Mouse (Mus musculus) limb, embryonic 11.5 days (tissue): ENCODE results near the gene Ankrd55. TPM values are rescaled to one million over a fixed set of nuclear protein-coding genes. Genes with fewer than 3 reads are reported as not detected.

Experiments used
- ATAC-seq: fragments of 200-750 bp; cut with Nextera tagmentation; 2 replicates; pipeline ENCODE4 v1.8.0; 2017; ENCODE audit warnings: low read depth; ENCODE audit not compliant: insufficient number of reproducible peaks, low FRiP score, low TSS enrichment
- DNase-seq: peaks from one replicate; pipeline ENCODE4 v3.0.0-alpha.2; 2015; ENCODE audit warnings: low spot score
- H3K27ac ChIP-seq: fragments of 300-500 bp; sonication (generic); replicated peaks from 2 replicates; pipeline ENCODE4 v1.5.1; 2014; ENCODE audit warnings: low read depth, mild to moderate bottlenecking, low read length
- H3K27me3 ChIP-seq: fragments of 300-500 bp; sonication (generic); 2 replicates; pipeline ENCODE4 v1.6.1; 2014; ENCODE audit warnings: mild to moderate bottlenecking, low read length, mixed read lengths; ENCODE audit not compliant: control insufficient read depth, insufficient read depth
- H3K36me3 ChIP-seq: fragments of 300-500 bp; sonication (generic); 2 replicates; pipeline ENCODE4 v1.6.1; 2014; ENCODE audit warnings: mild to moderate bottlenecking, low read length, moderate library complexity, mixed read lengths; ENCODE audit not compliant: control insufficient read depth, insufficient read depth
- H3K4me1 ChIP-seq: fragments of 300-500 bp; sonication (generic); 2 replicates; pipeline ENCODE4 v1.6.1; 2014; ENCODE audit warnings: low read length, mixed read lengths; ENCODE audit not compliant: control insufficient read depth, insufficient read depth
- H3K4me2 ChIP-seq: fragments of 300-500 bp; sonication (generic); 2 replicates; pipeline ENCODE4 v1.6.1; 2014; ENCODE audit warnings: low read depth, mild to moderate bottlenecking, moderate library complexity; ENCODE audit not compliant: severe bottlenecking
- H3K4me3 ChIP-seq: fragments of 300-500 bp; sonication (generic); 2 replicates; pipeline ENCODE4 v1.5.1; 2014; ENCODE audit warnings: low read depth, low read length
- H3K9ac ChIP-seq: fragments of 300-500 bp; sonication (generic); 2 replicates; pipeline ENCODE4 v1.6.1; 2014; ENCODE audit warnings: mild to moderate bottlenecking, low read length
- H3K9me3 ChIP-seq: fragments of 300-500 bp; sonication (generic); 2 replicates; pipeline ENCODE4 v1.6.1; 2016; ENCODE audit warnings: low read length; ENCODE audit not compliant: control insufficient read depth
- WGBS: fragments of 180-500 bp; shearing (Covaris S2); extraction: QIAGEN DNeasy Blood & Tissue Kit; methylation state at CpG from one replicate; pipeline ENCODE4 v1.1.7; 2014; 5-methylcytosine and 5-hydroxymethylcytosine counted together
- polyA plus RNA-seq: library from polyadenylated mRNA; unstranded; fragments of >200 nt; fragmentation: Nextera tagmentation; extraction: Ambion mirVana; gene quantifications from 2 replicates; pipeline ENCODE4 v1.2.1, GENCODE M21; 2014

The Ankrd55 gene
- polyA plus RNA-seq, 1 experiment from 2014 or later: 0.20 TPM

DNA sequence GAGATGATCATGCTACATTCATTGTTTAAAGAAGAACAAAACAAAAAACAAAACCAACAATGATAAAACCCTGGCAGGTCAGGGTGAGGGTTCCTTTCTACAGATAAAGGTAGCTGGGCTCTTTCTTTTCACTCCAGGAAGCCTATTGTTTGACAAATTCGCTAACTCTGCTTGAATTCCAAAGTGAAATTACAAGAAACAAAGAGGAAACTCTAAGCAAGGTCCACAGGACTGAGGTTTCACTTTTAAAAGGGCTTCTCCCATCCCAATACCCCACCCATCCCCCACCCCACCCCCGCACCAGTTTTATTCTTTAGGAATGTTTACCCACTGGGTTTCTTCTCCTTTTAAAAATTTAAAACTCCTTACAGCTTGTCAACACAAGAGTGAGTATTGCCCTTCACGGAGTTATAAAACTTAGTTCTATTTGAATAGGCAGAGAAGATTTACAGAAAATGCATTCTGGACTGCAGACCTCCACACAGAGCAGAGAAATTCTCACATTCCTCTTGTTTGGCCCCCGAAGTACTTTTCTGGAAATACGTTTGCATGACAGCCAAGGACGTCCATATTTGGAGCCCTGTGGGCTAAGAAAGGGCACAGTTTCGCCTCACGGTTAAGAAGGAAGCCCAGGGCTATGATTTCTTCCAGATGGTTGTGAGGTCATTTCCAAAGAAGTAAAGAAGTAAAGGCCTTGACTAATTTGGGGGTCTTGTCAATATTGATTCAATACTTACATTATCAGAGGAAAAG is 128.3 kb downstream of the Ankrd55 start:
- Histone ChIP-seq H3K9ac (no peak overlapping the region), H3K4me1 (peaks cover 5% of the 10 kb centered on the region; the same call in 1 of the 2 replicates), H3K27ac (peak overlapping the region; percentile 38; the same call in 1 of the 2 replicates), H3K4me3 (no peak overlapping the region), H3K4me2 (no peak overlapping the region), H3K9me3 (no peaks in the 10 kb centered on the region), H3K36me3 (no peaks in the 10 kb centered on the region), H3K27me3 (no peaks in the 10 kb centered on the region)
- WGBS: 13% methylated on average over 8 of the region's 8 CpGs
- ATAC-seq: 0 out of 2 replicates have a peak, but pooled peaks have one; percentile 70
- DNase-seq: peak; percentile 37

DNA sequence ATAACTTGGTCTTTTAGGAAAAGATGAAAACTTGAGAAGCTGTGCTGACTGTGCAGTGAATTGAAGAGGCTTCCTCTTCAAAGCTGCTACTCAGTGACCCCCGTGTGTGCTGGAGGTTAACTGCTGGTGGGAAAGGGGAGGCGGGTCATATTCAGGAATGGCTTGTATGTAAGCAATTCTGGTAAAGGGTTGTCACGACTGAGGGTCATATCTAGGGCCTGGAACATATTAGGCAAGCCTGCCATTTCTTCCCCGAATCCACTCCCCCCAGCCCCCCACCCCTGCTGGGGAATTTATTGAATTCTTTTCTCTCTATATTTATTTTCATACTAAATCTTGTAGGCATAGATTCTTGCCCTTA is 128.9 kb downstream of the Ankrd55 start:
- H3K4me2 ChIP-seq: no peak overlapping the region

DNA sequence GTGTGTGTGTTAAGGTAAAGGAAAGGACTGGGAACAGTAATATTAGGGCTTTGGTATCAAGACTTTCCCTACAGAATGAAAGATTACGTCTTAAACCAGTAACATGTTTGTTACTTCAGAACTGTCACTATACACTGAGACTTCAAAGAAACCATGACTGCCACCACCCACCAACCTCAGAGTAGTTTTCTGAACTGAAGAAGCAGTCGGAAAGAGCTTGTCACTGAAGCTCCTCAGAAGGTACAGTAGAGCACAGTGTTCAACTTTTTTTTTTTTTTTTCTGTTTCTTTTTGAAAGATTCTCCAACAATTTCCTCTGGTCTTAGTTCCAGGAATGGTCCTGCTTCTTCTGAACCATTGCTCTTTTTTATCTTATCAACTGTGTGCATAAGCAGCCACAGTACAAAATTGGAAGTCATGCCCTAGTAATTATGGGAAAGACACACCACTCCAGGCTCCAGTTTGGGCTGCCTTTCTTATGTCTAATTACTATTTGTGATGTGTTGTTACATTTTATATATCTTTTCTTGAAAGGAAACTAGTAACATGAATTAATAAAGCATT is 129.7 kb downstream of the Ankrd55 start:
- H3K36me3 ChIP-seq: no peaks in the 10 kb centered on the region
- H3K27me3 ChIP-seq: no peaks in the 10 kb centered on the region
- H3K9me3 ChIP-seq: no peaks in the 10 kb centered on the region
- ATAC-seq (no peak), DNase-seq (no peak)
- no peak overlapping the region for H3K4me3 ChIP-seq
- WGBS: 72% methylated on average over 2 of the region's 2 CpGs
- no peak overlapping the region for H3K27ac ChIP-seq
- no peak overlapping the region for H3K4me2 ChIP-seq
- peaks cover 5% of the 10 kb centered on the region; the same call in 1 of the 2 replicates for H3K4me1 ChIP-seq
- H3K9ac ChIP-seq: no peak overlapping the region

More for the DNA sequence above, 128.9 kb downstream of the Ankrd55 start:
- Histone ChIP-seq H3K4me3 (no peak overlapping the region), H3K9ac (no peak overlapping the region), H3K27ac (no peak overlapping the region), H3K36me3 (no peaks in the 10 kb centered on the region), H3K4me1 (peaks cover 5% of the 10 kb centered on the region; the same call in 1 of the 2 replicates), H3K9me3 (no peaks in the 10 kb centered on the region), H3K27me3 (no peaks in the 10 kb centered on the region)
- ATAC-seq (peak; percentile 60; the same call in 1 of the 2 replicates), DNase-seq (peak; percentile 40)
- 18% methylated on average over 4 of the region's 4 CpGs for WGBS

DNA sequence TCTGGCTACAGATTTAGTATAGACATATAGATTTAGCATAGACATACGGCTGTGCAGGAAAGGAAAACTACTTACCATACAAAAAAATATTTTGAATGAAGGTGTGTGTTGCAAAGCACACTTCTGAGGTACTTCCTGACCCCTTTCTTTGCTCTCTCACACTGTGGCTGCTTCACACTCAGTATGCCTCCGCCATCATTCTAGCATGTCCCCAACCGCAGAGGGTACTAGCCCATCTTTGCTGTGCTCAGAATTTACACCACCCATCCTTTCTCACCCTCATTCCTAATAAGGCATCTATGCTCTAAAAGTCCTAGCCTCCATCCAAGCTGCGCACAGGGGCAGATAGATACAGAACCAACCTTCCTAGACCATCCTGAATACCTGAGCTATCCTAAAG is 130.3 kb downstream of the Ankrd55 start:
- Histone ChIP-seq H3K36me3 (no peaks in the 10 kb centered on the region), H3K9ac (no peak overlapping the region), H3K27me3 (no peaks in the 10 kb centered on the region), H3K4me3 (no peak overlapping the region), H3K4me1 (peaks cover 5% of the 10 kb centered on the region; the same call in 1 of the 2 replicates), H3K27ac (no peak overlapping the region), H3K4me2 (no peak overlapping the region), H3K9me3 (no peaks in the 10 kb centered on the region)
- ATAC-seq: no peak
- no peak for DNase-seq
- WGBS: 93% methylated on average over 4 of the region's 4 CpGs

DNA sequence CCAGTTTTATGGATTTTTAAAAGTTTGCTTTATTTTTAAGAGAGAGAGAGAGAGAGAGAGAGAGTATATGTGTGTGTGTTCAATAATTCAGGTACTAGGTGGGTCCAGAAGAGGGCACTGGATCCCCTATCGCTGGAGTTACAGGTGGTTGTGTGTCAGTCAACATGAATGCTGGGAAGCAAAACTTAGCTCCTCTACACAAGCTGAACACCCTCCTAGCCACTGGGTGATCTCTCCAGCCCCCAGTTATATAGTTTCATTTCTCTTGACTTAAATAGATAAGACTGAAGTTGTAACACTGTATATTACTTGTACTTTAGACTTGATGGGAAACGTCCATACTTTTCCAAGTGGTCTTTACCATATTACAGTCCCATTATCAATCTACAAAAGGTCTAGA is 136.0 kb downstream of the Ankrd55 start:
- Histone ChIP-seq H3K9ac (no peak overlapping the region), H3K27ac (no peak overlapping the region), H3K9me3 (no peaks in the 10 kb centered on the region; the same call in 1 of the 2 replicates), H3K4me2 (no peak overlapping the region), H3K27me3 (no peaks in the 10 kb centered on the region), H3K4me1 (no peaks in the 10 kb centered on the region), H3K36me3 (no peaks in the 10 kb centered on the region), H3K4me3 (no peak overlapping the region)
- WGBS: 83% methylated on average over 2 of the region's 2 CpGs
- DNase-seq: no peak
- no peak for ATAC-seq

DNA sequence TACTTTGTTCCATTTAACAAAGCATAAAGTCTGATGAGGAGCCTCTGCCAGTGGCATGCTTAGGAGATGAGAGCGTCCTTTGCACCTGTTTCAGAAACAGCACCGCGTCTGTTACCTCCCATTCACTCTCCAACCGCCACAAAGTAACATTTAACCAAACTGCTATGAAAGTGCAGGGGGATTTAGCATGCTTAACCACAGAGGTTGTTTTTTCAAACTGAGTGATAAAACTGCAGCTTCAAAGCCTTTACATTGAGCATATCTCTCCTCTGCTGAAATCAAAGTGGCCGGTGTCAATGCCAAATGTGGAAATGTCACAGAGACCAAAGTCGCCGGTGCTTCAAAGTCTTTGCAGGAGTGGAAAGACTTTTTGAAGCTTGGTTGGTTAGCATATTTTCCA is 136.4 kb downstream of the Ankrd55 start:
- 77% methylated on average over 7 of the region's 7 CpGs for WGBS

DNA sequence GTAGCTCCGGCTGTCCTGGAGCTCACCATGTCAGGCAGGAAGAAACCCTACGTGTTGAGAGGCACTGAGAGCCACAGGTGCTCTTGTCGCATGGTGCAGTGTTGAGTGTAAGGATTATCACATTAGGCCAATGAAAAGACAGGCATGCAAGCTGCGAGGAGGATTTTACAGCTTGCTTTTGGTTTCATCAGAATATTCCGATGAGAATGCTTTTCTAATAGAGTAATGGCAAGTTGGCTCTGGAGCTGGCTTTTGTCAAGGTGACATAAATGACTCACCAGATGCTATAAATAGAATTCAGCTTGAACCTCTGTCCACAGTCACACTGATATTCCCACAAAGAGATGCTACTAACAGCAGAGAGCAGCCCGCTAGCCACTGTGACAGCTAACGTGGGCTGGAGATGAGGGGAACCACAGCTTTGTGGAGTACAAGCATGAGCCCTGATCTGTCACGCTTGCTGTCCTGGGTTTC is 137.0 kb downstream of the Ankrd55 start:
- ATAC-seq (no peak), DNase-seq (no peak)
- no peak overlapping the region for H3K4me3 ChIP-seq
- H3K36me3 ChIP-seq: no peaks in the 10 kb centered on the region
- no peak overlapping the region for H3K4me2 ChIP-seq
- WGBS: 56% methylated on average over 8 of the region's 8 CpGs
- no peak overlapping the region for H3K9ac ChIP-seq
- H3K9me3 ChIP-seq: no peaks in the 10 kb centered on the region; the same call in 1 of the 2 replicates
- H3K4me1 ChIP-seq: no peaks in the 10 kb centered on the region
- no peak overlapping the region for H3K27ac ChIP-seq
- no peaks in the 10 kb centered on the region for H3K27me3 ChIP-seq

More for the DNA sequence above, 136.4 kb downstream of the Ankrd55 start:
- H3K36me3 ChIP-seq: no peaks in the 10 kb centered on the region
- H3K4me3 ChIP-seq: no peak overlapping the region
- no peak overlapping the region for H3K4me2 ChIP-seq
- H3K9me3 ChIP-seq: no peaks in the 10 kb centered on the region; the same call in 1 of the 2 replicates
- no peaks in the 10 kb centered on the region for H3K4me1 ChIP-seq
- DNase-seq (no peak), ATAC-seq (no peak)
- H3K27ac ChIP-seq: no peak overlapping the region
- H3K27me3 ChIP-seq: no peaks in the 10 kb centered on the region
- no peak overlapping the region for H3K9ac ChIP-seq

DNA sequence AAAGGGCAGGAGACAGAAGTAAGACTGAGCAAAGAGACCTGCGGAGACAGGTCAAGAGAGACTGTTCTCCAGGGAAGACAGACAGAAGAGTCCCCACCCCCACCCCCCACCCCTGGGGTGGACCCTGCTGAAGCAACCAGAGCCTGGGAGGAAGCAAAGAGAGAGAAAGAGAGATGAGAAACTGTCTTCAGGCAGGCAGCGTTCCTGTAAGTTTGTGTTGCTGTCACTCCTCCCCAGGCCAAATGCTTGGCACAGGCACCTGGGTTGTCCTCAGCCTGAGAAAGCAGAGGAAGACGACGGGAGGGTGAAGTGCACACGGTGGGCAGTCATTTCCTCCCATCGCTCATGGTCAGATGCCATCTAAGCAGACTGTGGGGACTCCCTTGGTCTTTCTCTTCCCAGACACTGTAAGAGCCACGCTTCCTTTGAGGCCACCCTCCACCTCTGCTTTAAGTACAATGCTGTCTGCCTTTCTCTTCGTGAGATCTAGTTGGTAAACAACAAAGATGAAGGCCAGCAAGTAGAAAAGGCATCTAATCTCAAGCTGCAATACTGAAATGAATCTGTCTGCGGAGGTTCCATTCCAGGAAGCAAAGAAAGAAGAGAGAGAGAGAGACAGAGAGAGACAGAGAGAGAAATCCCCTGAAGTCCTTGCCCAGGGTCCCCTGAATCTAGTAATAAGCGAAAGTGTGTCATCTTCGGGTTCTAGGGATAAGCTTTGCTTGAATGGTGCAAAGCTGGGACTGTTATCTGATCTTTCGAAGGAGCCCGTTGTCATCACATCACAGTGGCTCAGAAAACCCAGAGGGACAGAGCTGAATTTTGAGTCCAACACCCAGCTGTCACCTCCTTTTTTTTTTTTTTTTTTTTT is 138.2 kb downstream of the Ankrd55 start:
- Histone ChIP-seq H3K9ac (no peak overlapping the region), H3K9me3 (no peaks in the 10 kb centered on the region; the same call in 1 of the 2 replicates), H3K27me3 (no peaks in the 10 kb centered on the region), H3K4me2 (no peak overlapping the region), H3K4me3 (no peak overlapping the region), H3K36me3 (no peaks in the 10 kb centered on the region), H3K4me1 (no peaks in the 10 kb centered on the region), H3K27ac (no peak overlapping the region)
- no peak for DNase-seq
- no peak for ATAC-seq
- 74% methylated on average over 13 of the region's 13 CpGs for WGBS
